Mouse (Mus musculus) spleen, postnatal 4 days (tissue): ENCODE measurements around the gene Urm1.
"Not testable (repeated sequence)": the region's sequence is repeated elsewhere in the genome, so short reads cannot be mapped to it uniquely, and the experiment has no call there.

Experiments used
- DNase-seq, 2 experiments: peaks; one replicate each; pipeline ENCODE4 v3.0.0; 2022; ENCODE audit warnings: low spot score in 2 of 2

Gene Urm1

GRCm38 (mm10) chr2:29865125-29865524 lies 45.2 kb downstream of the Urm1 start:
- DNase-seq = no peak

- DNase-seq = peak; percentile 88 to 95
Observed at GRCm38 (mm10) chr2:29868949-29869645, 49.2 kb downstream of the Urm1 start, which contains the start of gene Cercam. TSS of gene Cercam (plus strand) at chr2:29869164.

GRCm38 (mm10) chr2:29869646-29870451 lies 50.0 kb downstream of the Urm1 start:
- DNase-seq = peak; percentile 78 to 86

GRCm38 (mm10) chr2:29872581-29873295 lies 52.9 kb downstream of the Urm1 start:
- peak in 1 of 2 experiments; percentile 56 for DNase-seq

GRCm38 (mm10) chr2:29873801-29874200 lies 53.9 kb downstream of the Urm1 start:
- no peak for DNase-seq

- no peak for DNase-seq
Observed at GRCm38 (mm10) chr2:29878061-29878460, 58.2 kb downstream of the Urm1 start.

- no peak for DNase-seq
Observed at GRCm38 (mm10) chr2:29879191-29879590, 59.3 kb downstream of the Urm1 start.

GRCm38 (mm10) chr2:29879964-29880830 lies 60.3 kb downstream of the Urm1 start:
- no peak for DNase-seq

GRCm38 (mm10) chr2:29886659-29887292 lies 66.9 kb downstream of the Urm1 start:
- DNase-seq = not testable (repeated sequence)

- DNase-seq = peak; percentile 100
Observed at GRCm38 (mm10) chr2:29889066-29889944, 69.4 kb downstream of the Urm1 start, which contains the start of gene Odf2. TSS of gene Odf2 (plus strand) at chr2:29889221.

GRCm38 (mm10) chr2:29889991-29890833 lies 70.3 kb downstream of the Urm1 start:
- DNase-seq = peak; percentile 89 to 92

- DNase-seq = no peak
Observed at GRCm38 (mm10) chr2:29891773-29892172, 71.9 kb downstream of the Urm1 start.
